Mouse (Mus musculus) bone marrow, adult 2 months (tissue): ENCODE data around the gene Mrc1. TPM values are rescaled to one million over a fixed set of nuclear protein-coding genes. Genes with fewer than 3 reads are reported as not detected.

Experiments
- H3K27ac ChIP-seq: fragments of 200-500 bp; 2 replicates; pipeline ENCODE4 v1.5.1; 2012; ENCODE audit warnings: low read depth, mild to moderate bottlenecking, control low read depth, inconsistent platforms, low read length; ENCODE audit not compliant: control insufficient read depth, poor library complexity, insufficient read depth
- H3K4me1 ChIP-seq: fragments of 200-500 bp; 2 replicates; pipeline ENCODE4 v1.6.1; 2011; ENCODE audit warnings: low read length; ENCODE audit not compliant: control insufficient read depth, insufficient read depth
- H3K4me3 ChIP-seq: fragments of 200-500 bp; replicated peaks from 2 replicates; pipeline ENCODE3; 2011; ENCODE audit warnings: mild to moderate bottlenecking, low read depth, low read length, control low read depth; ENCODE audit not compliant: control insufficient read depth
- CTCF ChIP-seq: fragments of 200-500 bp; IDR thresholded peaks from 2 replicates; pipeline ENCODE4 v1.5.1; 2011; ENCODE audit warnings: low read length, control low read depth; ENCODE audit not compliant: control insufficient read depth, insufficient read depth
- POLR2A ChIP-seq: fragments of 200-500 bp; IDR thresholded peaks from 2 replicates; pipeline ENCODE4 v1.6.1; 2011; ENCODE audit warnings: low read depth, mild to moderate bottlenecking, control low read depth, low read length, borderline replicate concordance; ENCODE audit not compliant: control insufficient read depth
- WGBS: fragments of 180-500 bp; shearing (Covaris S2); methylation state at CpG from one replicate; pipeline ENCODE4 v1.1.7; 2018; 5-methylcytosine and 5-hydroxymethylcytosine counted together
- polyA plus RNA-seq: library from polyadenylated mRNA; stranded (reverse); fragments of >200 nt; gene quantifications from 2 replicates; pipeline ENCODE4 v1.2.4, GENCODE M21; 2011; ENCODE audit warnings: low replicate concordance; ENCODE audit not compliant: missing spikeins, insufficient read depth, insufficient read length

Gene Mrc1
- polyA plus RNA-seq, 1 experiment: 13.4 TPM

DNA sequence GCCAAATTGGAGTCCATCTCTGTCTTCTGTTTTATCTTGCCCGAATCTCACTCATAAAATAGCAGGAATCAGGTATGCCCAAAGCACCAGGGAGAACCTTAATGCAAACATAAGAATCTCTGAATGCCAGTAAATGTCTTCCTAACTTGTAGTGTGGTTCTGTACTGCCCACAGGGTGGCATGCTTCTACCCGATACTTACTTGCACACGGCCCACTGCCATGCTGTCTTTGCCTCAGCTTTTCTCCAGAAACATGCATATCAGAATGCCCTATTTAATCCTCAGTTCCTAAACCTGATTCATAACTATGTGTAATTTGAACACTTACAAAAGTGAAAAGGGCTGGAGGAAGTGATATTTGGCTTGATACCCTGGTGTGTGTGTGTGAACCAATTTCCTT is 22.7 kb downstream of the Mrc1 start:
- WGBS: 47% methylated on average over 3 of the region's 3 CpGs
- H3K4me3 ChIP-seq: no peak overlapping the region
- peaks cover 4% of the 10 kb centered on the region; the same call in 1 of the 2 replicates for H3K4me1 ChIP-seq
- TF ChIP-seq POLR2A: no peak
- peak; percentile 46; the same call in 1 of the 2 replicates for TF ChIP-seq CTCF
- H3K27ac ChIP-seq: no peak overlapping the region

DNA sequence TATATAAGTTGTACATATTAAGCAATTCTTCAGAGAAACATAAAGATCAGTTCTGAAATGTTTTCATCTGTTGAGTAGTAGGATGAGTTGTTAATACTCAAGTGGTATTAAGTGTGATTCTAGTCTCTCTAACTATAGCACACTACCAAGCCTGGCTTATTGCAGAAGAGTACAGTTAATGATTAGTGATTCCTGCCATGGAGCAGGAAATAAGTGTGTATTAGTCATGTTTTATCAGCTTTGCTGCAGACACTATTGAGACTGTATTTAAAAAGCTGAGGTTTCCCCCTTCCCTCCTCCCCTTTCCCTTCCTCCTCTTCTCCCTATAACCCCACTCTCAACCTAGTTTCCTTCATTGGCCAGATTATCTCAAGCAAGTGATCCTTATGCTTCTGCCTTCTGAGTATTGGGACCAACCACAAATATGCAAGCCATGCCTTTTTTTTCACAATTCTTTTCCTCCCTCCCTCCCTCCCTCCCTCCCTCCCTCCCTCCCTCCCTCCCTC is 29.2 kb downstream of the Mrc1 start:
- no peak for TF ChIP-seq CTCF
- no peak for TF ChIP-seq POLR2A
- Histone ChIP-seq H3K27ac (no peak overlapping the region), H3K4me3 (no peak overlapping the region), H3K4me1 (no peaks in the 10 kb centered on the region; the same call in 1 of the 2 replicates)

DNA sequence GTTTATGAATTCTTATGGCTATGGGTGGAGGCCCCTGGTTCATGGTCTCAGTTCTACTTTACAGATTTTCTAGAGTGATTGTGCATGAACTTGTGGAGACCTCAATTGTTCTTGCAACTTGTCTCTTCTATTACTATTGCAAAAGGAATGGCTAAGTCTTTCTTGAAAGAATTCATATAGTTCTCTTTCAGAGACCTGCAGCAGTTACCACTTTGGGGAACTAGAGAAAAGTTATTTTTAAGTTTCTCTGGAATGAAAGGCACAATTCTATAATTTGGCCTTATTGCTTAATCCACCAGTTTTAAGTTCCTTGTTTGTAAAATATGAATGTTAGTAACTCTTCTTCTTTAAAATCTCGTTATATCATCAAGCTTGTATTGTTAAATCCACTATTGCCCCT is 32.9 kb downstream of the Mrc1 start:
- no peak overlapping the region for H3K27ac ChIP-seq
- H3K4me1 ChIP-seq: no peaks in the 10 kb centered on the region; the same call in 1 of the 2 replicates
- 31% methylated on average over 1 of the region's 1 CpGs for WGBS
- TF ChIP-seq POLR2A: no peak
- TF ChIP-seq CTCF: no peak
- no peak overlapping the region for H3K4me3 ChIP-seq

DNA sequence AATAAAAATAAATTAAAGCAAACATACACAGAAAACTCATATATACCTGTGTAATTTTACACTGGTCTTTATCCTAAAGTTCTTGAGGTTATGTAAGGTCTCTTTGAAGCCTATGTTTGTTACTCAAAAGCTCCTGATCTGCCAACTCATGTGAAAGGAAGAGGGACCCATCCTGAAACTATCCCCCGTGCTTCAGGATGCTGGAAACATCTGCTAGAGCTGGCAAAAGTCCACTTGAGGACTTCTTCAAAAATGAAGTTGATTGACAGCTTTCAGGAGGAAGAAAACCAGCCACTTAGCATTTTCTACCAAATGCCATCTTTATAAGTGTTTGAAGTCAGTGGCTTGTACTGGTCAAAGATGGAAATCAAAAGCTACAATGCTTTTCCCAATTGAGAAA is 40.0 kb downstream of the Mrc1 start:
- Histone ChIP-seq H3K27ac (no peak overlapping the region), H3K4me3 (no peak overlapping the region), H3K4me1 (no peaks in the 10 kb centered on the region; the same call in 1 of the 2 replicates)
- no peak for TF ChIP-seq CTCF
- TF ChIP-seq POLR2A: no peak
- WGBS: 2% methylated on average over 1 of the region's 1 CpGs

DNA sequence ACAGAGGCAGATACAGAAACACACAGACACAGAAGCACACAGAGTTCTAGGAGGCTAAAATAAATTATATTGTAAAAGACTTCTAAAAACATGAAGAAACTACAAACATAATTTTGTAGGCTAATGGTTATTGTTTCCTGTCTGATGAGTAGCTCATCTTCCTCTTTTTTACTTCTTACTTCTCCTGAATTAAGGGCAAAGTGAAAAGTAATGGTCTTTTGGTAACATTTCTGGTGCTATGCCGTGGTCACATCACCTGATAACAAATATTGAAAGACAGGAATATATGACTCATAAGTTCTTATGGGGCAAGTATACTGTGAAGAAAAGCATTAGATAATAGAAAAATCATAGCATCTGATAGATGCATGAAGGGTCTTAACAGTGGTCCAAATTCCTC is 42.9 kb downstream of the Mrc1 start:
- H3K4me3 ChIP-seq: no peak overlapping the region
- no peak overlapping the region for H3K27ac ChIP-seq
- TF ChIP-seq CTCF: no peak
- no peak for TF ChIP-seq POLR2A
- WGBS: 27% methylated on average over 1 of the region's 1 CpGs
- no peaks in the 10 kb centered on the region; the same call in 1 of the 2 replicates for H3K4me1 ChIP-seq

DNA sequence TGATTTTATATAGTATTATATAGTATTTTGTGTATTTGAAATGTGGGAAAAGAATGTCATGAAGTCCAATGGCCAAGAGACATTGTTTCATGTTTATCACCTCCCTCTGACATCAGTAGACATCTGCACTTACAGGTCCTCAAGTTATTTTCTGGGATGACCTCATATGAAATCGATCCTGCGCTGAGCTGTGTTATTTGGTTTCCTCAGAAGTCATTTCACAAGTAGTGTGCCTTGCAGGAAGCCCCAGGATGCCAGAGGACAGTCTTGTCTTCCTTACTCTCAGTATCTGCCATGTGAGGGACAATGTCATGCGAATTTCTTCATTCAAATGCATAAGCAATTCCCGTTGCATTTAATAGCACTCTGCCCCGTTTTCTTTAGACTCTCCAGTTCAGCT is 46.6 kb downstream of the Mrc1 start:
- TF ChIP-seq CTCF (no peak), POLR2A (no peak)
- no peaks in the 10 kb centered on the region; the same call in 1 of the 2 replicates for H3K4me1 ChIP-seq
- H3K27ac ChIP-seq: no peak overlapping the region
- 86% methylated on average over 5 of the region's 5 CpGs for WGBS
- no peak overlapping the region for H3K4me3 ChIP-seq

DNA sequence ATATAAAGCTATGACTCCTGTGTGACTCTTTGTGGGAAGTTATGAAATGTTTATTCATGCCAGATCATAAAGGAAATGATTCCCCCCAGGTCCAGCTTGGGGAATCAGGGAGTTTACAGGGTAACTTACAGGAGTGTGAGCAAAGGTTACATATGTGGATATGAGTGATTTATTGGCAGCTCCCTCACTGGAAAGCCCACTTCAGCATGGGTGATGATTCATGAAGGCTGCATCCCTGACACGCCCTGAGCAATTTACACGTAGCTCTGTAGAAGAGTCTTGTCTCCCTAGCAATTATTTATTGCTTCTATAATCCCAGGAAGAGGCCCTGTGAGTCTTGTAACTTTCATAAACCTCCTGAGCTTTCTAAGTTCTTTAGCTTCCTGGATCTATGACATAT is 50.1 kb downstream of the Mrc1 start:
- no peak overlapping the region for H3K27ac ChIP-seq
- no peaks in the 10 kb centered on the region; the same call in 1 of the 2 replicates for H3K4me1 ChIP-seq
- H3K4me3 ChIP-seq: no peak overlapping the region
- TF ChIP-seq CTCF: no peak
- WGBS: 67% methylated on average over 2 of the region's 2 CpGs

DNA sequence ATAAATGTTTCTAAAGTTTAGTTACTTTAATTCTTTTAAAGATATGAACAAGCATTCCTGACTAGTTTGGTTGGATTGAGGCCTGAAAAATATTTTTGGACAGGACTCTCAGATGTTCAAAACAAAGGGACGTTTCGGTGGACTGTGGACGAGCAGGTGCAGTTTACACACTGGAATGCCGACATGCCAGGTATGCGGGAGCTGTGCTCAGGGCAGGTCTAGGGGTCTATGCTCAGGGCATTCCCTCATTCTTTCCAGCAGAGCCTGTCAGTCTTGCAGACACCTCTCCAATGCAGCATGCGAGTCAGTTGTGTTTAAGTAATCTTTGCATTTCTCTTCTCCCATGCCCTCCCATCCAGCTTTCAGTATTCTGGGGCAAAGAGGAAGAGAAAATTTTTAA is 50.6 kb downstream of the Mrc1 start:
- H3K4me3 ChIP-seq: no peak overlapping the region
- WGBS: 85% methylated on average over 6 of the region's 6 CpGs
- no peaks in the 10 kb centered on the region; the same call in 1 of the 2 replicates for H3K4me1 ChIP-seq
- TF ChIP-seq POLR2A (no peak), CTCF (no peak)
- no peak overlapping the region for H3K27ac ChIP-seq

DNA sequence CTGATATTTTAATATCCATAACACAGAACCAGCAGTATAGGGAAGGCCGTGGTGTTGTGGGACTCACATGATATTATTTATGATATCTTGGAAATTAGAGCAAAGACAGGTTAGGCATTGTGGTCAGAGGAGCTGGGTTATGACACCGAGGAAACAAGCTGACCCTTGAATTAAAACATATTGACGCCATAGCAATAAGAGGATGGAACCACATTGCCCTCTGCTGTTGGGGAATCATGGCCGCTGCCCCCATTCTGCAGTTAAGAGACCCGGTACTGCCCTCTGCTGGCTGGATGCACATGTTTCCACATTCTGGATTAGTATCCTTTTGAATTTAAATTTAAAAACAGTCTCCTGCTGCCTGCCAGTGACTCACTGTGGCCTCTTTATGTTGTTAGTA is 66.1 kb downstream of the Mrc1 start:
- TF ChIP-seq CTCF (peak; percentile 94), POLR2A (no peak)
- WGBS: 9% methylated on average over 5 of the region's 5 CpGs
- no peaks in the 10 kb centered on the region for H3K4me1 ChIP-seq
- H3K4me3 ChIP-seq: no peak overlapping the region
- H3K27ac ChIP-seq: no peak overlapping the region
